Mouse (Mus musculus): Measurements from ENCODE around the gene Atrnl1. TPM values are rescaled to one million over a fixed set of nuclear protein-coding genes. Genes with fewer than 3 reads are reported as not detected.

Gene Atrnl1
- total RNA-seq, 1 experiment = 6.7 TPM

GRCm38 (mm10) chr19:57802771-57803482, 192.1 kb downstream of the Atrnl1 start:
- H3K27ac ChIP-seq (ENCODE audit: insufficient read depth, low read depth, low read length, poor library complexity, severe bottlenecking) = no peak overlapping the region
- H3K4me3 ChIP-seq (ENCODE audit: insufficient read depth in 1 of 2, low read depth in 1 of 2, low read length in 2 of 2, poor library complexity in 1 of 2, severe bottlenecking in 1 of 2) = no peak overlapping the region
- no peaks in the 10 kb centered on the region for H3K36me3 ChIP-seq (ENCODE audit: control insufficient read depth, insufficient read depth, low read length, poor library complexity, severe bottlenecking)
- no peak for TF ChIP-seq MAFK (IDR thresholded peaks at IDR 0.05; ENCODE audit: insufficient read depth, low read depth, low read length)
- no peak for TF ChIP-seq CHD2 (IDR thresholded peaks at IDR 0.05; ENCODE audit: low read depth, low read length)
- no peak for TF ChIP-seq HCFC1 (IDR thresholded peaks at IDR 0.05; ENCODE audit: borderline replicate concordance, insufficient read depth, low read length)
- TF ChIP-seq ZC3H11A (IDR thresholded peaks at IDR 0.05; ENCODE audit: borderline replicate concordance, low read depth, low read length) = no peak
- H3K9me3 ChIP-seq (ENCODE audit: control insufficient read depth, insufficient read depth, low read depth, low read length) = no peaks in the 10 kb centered on the region
- DNase-seq (ENCODE audit: low read depth, low spot score) = no peak
- in situ Hi-C loops (cut with MboI; ENCODE audit: low sequenced_read_pairs in 2 of 2, unreplicated experiment in 2 of 2) = no loop called here
- H3K4me1 ChIP-seq (ENCODE audit: control insufficient read depth in 2 of 2, insufficient read depth in 2 of 2, low read length in 2 of 2, poor library complexity in 1 of 2) = no peaks in the 10 kb centered on the region
- no peak overlapping the region for H3K9ac ChIP-seq (ENCODE audit: insufficient read depth, low read depth, low read length, poor library complexity, severe bottlenecking)

- in situ Hi-C loops (cut with MboI; ENCODE audit: low sequenced_read_pairs in 2 of 2, unreplicated experiment in 2 of 2) = no loop called here
- no peak overlapping the region for H3K4me3 ChIP-seq (ENCODE audit: insufficient read depth in 1 of 2, low read depth in 1 of 2, low read length in 2 of 2, poor library complexity in 1 of 2, severe bottlenecking in 1 of 2)
- no peak for TF ChIP-seq MAFK (IDR thresholded peaks at IDR 0.05; ENCODE audit: insufficient read depth, low read depth, low read length)
- no peak for TF ChIP-seq ZC3H11A (IDR thresholded peaks at IDR 0.05; ENCODE audit: borderline replicate concordance, low read depth, low read length)
- no peak for TF ChIP-seq HCFC1 (IDR thresholded peaks at IDR 0.05; ENCODE audit: borderline replicate concordance, insufficient read depth, low read length)
- no peak for TF ChIP-seq CHD2 (IDR thresholded peaks at IDR 0.05; ENCODE audit: low read depth, low read length)
- H3K27ac ChIP-seq (ENCODE audit: insufficient read depth, low read depth, low read length, poor library complexity, severe bottlenecking) = no peak overlapping the region
- H3K4me1 ChIP-seq (ENCODE audit: control insufficient read depth in 2 of 2, insufficient read depth in 2 of 2, low read length in 2 of 2, poor library complexity in 1 of 2) = no peaks in the 10 kb centered on the region
- H3K9ac ChIP-seq (ENCODE audit: insufficient read depth, low read depth, low read length, poor library complexity, severe bottlenecking) = no peak overlapping the region
- no peak for DNase-seq (ENCODE audit: low read depth, low spot score)
- no peaks in the 10 kb centered on the region for H3K36me3 ChIP-seq (ENCODE audit: control insufficient read depth, insufficient read depth, low read length, poor library complexity, severe bottlenecking)
- H3K9me3 ChIP-seq (ENCODE audit: control insufficient read depth, insufficient read depth, low read depth, low read length) = no peaks in the 10 kb centered on the region
Observed at GRCm38 (mm10) chr19:57803483-57803820, 192.6 kb downstream of the Atrnl1 start.

GRCm38 (mm10) chr19:57808363-57808762, 197.5 kb downstream of the Atrnl1 start:
- no peaks in the 10 kb centered on the region for H3K36me3 ChIP-seq (ENCODE audit: control insufficient read depth, insufficient read depth, low read length, poor library complexity, severe bottlenecking)
- no peaks in the 10 kb centered on the region for H3K9me3 ChIP-seq (ENCODE audit: control insufficient read depth, insufficient read depth, low read depth, low read length)
- no peaks in the 10 kb centered on the region for H3K4me1 ChIP-seq (ENCODE audit: control insufficient read depth in 2 of 2, insufficient read depth in 2 of 2, low read length in 2 of 2, poor library complexity in 1 of 2)
- no peak overlapping the region for H3K9ac ChIP-seq (ENCODE audit: insufficient read depth, low read depth, low read length, poor library complexity, severe bottlenecking)
- in situ Hi-C loops (cut with MboI; ENCODE audit: low sequenced_read_pairs in 2 of 2, unreplicated experiment in 2 of 2) = no loop called here
- H3K27ac ChIP-seq (ENCODE audit: insufficient read depth, low read depth, low read length, poor library complexity, severe bottlenecking) = no peak overlapping the region
- TF ChIP-seq CHD2 (IDR thresholded peaks at IDR 0.05; ENCODE audit: low read depth, low read length) = no peak
- no peak for TF ChIP-seq HCFC1 (IDR thresholded peaks at IDR 0.05; ENCODE audit: borderline replicate concordance, insufficient read depth, low read length)
- TF ChIP-seq ZNF384 (IDR thresholded peaks at IDR 0.05; ENCODE audit: low read depth, low read length) = no peak
- DNase-seq (ENCODE audit: low read depth, low spot score) = no peak
- no peak overlapping the region for H3K4me3 ChIP-seq (ENCODE audit: insufficient read depth in 1 of 2, low read depth in 1 of 2, low read length in 2 of 2, poor library complexity in 1 of 2, severe bottlenecking in 1 of 2)

GRCm38 (mm10) chr19:57814291-57814690, 203.5 kb downstream of the Atrnl1 start:
- Histone ChIP-seq H3K4me1 (ENCODE audit: control insufficient read depth in 2 of 2, insufficient read depth in 2 of 2, low read length in 2 of 2, poor library complexity in 1 of 2) (no peaks in the 10 kb centered on the region; a peak in 1 of 4 replicates), H3K9ac (ENCODE audit: insufficient read depth, low read depth, low read length, poor library complexity, severe bottlenecking) (no peak overlapping the region), H3K36me3 (ENCODE audit: control insufficient read depth, insufficient read depth, low read length, poor library complexity, severe bottlenecking) (no peaks in the 10 kb centered on the region), H3K27ac (ENCODE audit: insufficient read depth, low read depth, low read length, poor library complexity, severe bottlenecking) (no peak overlapping the region), H3K9me3 (ENCODE audit: control insufficient read depth, insufficient read depth, low read depth, low read length) (no peaks in the 10 kb centered on the region), H3K4me3 (ENCODE audit: insufficient read depth in 1 of 2, low read depth in 1 of 2, low read length in 2 of 2, poor library complexity in 1 of 2, severe bottlenecking in 1 of 2) (no peak overlapping the region)
- no peak for DNase-seq (ENCODE audit: low read depth, low spot score)
- no peak for TF ChIP-seq HCFC1 (IDR thresholded peaks at IDR 0.05; ENCODE audit: borderline replicate concordance, insufficient read depth, low read length)
- TF ChIP-seq ZNF384 (IDR thresholded peaks at IDR 0.05; ENCODE audit: low read depth, low read length) = no peak
- no peak for TF ChIP-seq CHD2 (IDR thresholded peaks at IDR 0.05; ENCODE audit: low read depth, low read length)
- no peak for TF ChIP-seq MAFK (IDR thresholded peaks at IDR 0.05; ENCODE audit: insufficient read depth, low read depth, low read length)
- TF ChIP-seq ZC3H11A (IDR thresholded peaks at IDR 0.05; ENCODE audit: borderline replicate concordance, low read depth, low read length) = no peak
- in situ Hi-C loops (cut with MboI; ENCODE audit: low sequenced_read_pairs in 2 of 2, unreplicated experiment in 2 of 2) = no loop called here
